Mouse (Mus musculus) embryonic fibroblast, embryonic 13.5 days (primary cell): ENCODE results near the gene Akip1.

Experiments
- CTCF ChIP-seq: IDR thresholded peaks from 2 replicates; pipeline ENCODE4 v1.5.1; 2011; ENCODE audit warnings: mild to moderate bottlenecking, control low read depth, low read length, moderate library complexity, borderline replicate concordance; ENCODE audit not compliant: insufficient read depth
- POLR2A ChIP-seq: IDR thresholded peaks from 2 replicates; pipeline ENCODE4 v1.6.1; 2011; ENCODE audit warnings: low read depth, mild to moderate bottlenecking, control low read depth, low read length, moderate library complexity

DNA sequence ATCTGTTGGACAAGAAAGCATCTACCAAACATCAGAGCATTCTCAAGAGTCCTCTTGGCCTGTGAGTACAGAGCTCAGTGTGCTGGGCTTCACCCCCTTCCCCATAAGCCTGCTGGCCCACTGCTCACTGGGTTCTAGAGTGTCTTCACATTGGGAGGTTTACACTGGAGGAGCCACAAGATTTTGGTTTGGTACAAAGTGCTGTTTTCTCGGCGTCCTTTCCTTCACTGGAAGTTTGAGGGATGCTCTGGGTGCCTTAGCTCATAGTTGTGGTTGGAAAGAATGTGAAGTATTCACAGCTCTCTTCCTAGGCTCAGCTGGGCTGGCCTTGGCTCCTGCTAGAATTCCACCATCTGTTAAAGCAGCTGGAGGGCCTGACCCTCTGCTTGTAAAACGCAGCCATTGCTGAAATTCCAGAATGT lies 5.5 kb downstream of the Akip1 start:
- no peak for TF ChIP-seq CTCF
- no peak for TF ChIP-seq POLR2A
